Mouse (Mus musculus): ENCODE data around the gene Hck.
A peak's percentile ranks its signal among the peaks of the same experiment; 100 is the strongest.

The Hck gene

GRCm38 (mm10) chr2:153107046-153107766 lies 1.1 kb upstream of the Hck start:
- DNase-seq, result no peak

GRCm38 (mm10) chr2:153107802-153108201 lies 466 bp upstream of the Hck start:
- DNase-seq, result no peak

GRCm38 (mm10) chr2:153109596-153109995 lies 1.3 kb downstream of the Hck start:
- DNase-seq, result no peak

GRCm38 (mm10) chr2:153111298-153111697 lies 3.0 kb downstream of the Hck start:
- no peak for DNase-seq

- no peak for DNase-seq
These were observed 7.4 kb downstream of the Hck start for GRCm38 (mm10) chr2:153115679-153116081.

GRCm38 (mm10) chr2:153117051-153117486 lies 8.8 kb downstream of the Hck start:
- DNase-seq, result no peak

GRCm38 (mm10) chr2:153119488-153119887 lies 11.2 kb downstream of the Hck start:
- DNase-seq, result no peak

GRCm38 (mm10) chr2:153120126-153120525 lies 11.9 kb downstream of the Hck start:
- no peak for DNase-seq

GRCm38 (mm10) chr2:153121821-153122615 lies 13.8 kb downstream of the Hck start:
- DNase-seq, result no peak

GRCm38 (mm10) chr2:153122701-153123100 lies 14.4 kb downstream of the Hck start:
- no peak for DNase-seq

GRCm38 (mm10) chr2:153125875-153126274 lies 17.6 kb downstream of the Hck start:
- DNase-seq, result no peak

GRCm38 (mm10) chr2:153131019-153131418 lies 22.8 kb downstream of the Hck start:
- peak; percentile 37 for DNase-seq

GRCm38 (mm10) chr2:153134237-153134636 lies 26.0 kb downstream of the Hck start:
- no peak for DNase-seq

- DNase-seq, result no peak
These were observed 27.9 kb downstream of the Hck start for GRCm38 (mm10) chr2:153136211-153136610.

- no peak for DNase-seq
These were observed 30.9 kb downstream of the Hck start for GRCm38 (mm10) chr2:153139158-153139557.

- no peak for DNase-seq
These were observed 31.8 kb downstream of the Hck start for GRCm38 (mm10) chr2:153139996-153140613.

- DNase-seq, result peak; percentile 20
These were observed 34.4 kb downstream of the Hck start for GRCm38 (mm10) chr2:153142620-153143199.

- DNase-seq, result no peak
These were observed 37.1 kb downstream of the Hck start for GRCm38 (mm10) chr2:153145346-153145745.

- no peak for DNase-seq
These were observed 39.0 kb downstream of the Hck start for GRCm38 (mm10) chr2:153147236-153147635.

- DNase-seq, result peak; percentile 61
These were observed 39.4 kb downstream of the Hck start for GRCm38 (mm10) chr2:153147715-153148114.

- DNase-seq, result no peak
These were observed 41.5 kb downstream of the Hck start for GRCm38 (mm10) chr2:153149742-153150141.

- DNase-seq, result no peak
These were observed 42.8 kb downstream of the Hck start for GRCm38 (mm10) chr2:153151026-153151425.

GRCm38 (mm10) chr2:153151926-153152665 lies 43.8 kb downstream of the Hck start:
- DNase-seq, result no peak
